Mouse (Mus musculus): ENCODE results near the gene Cep112. TPM values are rescaled to one million over a fixed set of nuclear protein-coding genes. Genes with fewer than 3 reads are reported as not detected.

The Cep112 gene
- polyA plus RNA-seq, 1 experiment from 2014 or later: 12.4 TPM

- Histone ChIP-seq H3K9me3 (ENCODE audit: control insufficient read depth, low read length) (no peaks in the 10 kb centered on the region), H3K27ac (ENCODE audit: low read depth, low read length) (no peak overlapping the region), H3K27me3 (ENCODE audit: control insufficient read depth, insufficient read depth, low read length) (no peaks in the 10 kb centered on the region), H3K4me3 (ENCODE audit: low read depth, low read length) (no peak overlapping the region), H3K4me2 (replicated peaks; ENCODE audit: low read depth, low read length) (no peak overlapping the region), H3K36me3 (ENCODE audit: control insufficient read depth, insufficient read depth, low read length) (no peaks in the 10 kb centered on the region), H3K4me1 (replicated peaks; ENCODE audit: control insufficient read depth, insufficient read depth, low read length) (0 out of 2 replicates have a peak, but pooled peaks cover 2% of the 10 kb centered on the region), H3K9ac (ENCODE audit: low read depth, low read length) (no peak overlapping the region)
- DNase-seq (ENCODE audit: low spot score) (no peak), ATAC-seq (ENCODE audit: low FRiP score) (no peak)
- WGBS: 88% methylated on average over 6 of the region's 6 CpGs
These were observed 473.5 kb downstream of the Cep112 start for GRCm38 (mm10) chr11:108898483-108898882.

- 84% methylated on average over 10 of the region's 10 CpGs for WGBS
- ATAC-seq (ENCODE audit: low FRiP score) (no peak), DNase-seq (ENCODE audit: low spot score) (no peak)
- H3K9me3 ChIP-seq (ENCODE audit: control insufficient read depth, low read length): no peaks in the 10 kb centered on the region
- no peak overlapping the region for H3K4me3 ChIP-seq (ENCODE audit: low read depth, low read length)
- no peaks in the 10 kb centered on the region for H3K27me3 ChIP-seq (ENCODE audit: control insufficient read depth, insufficient read depth, low read length)
- H3K4me1 ChIP-seq (replicated peaks; ENCODE audit: control insufficient read depth, insufficient read depth, low read length): no peaks in the 10 kb centered on the region
- H3K36me3 ChIP-seq (ENCODE audit: control insufficient read depth, insufficient read depth, low read length): no peaks in the 10 kb centered on the region
- H3K4me2 ChIP-seq (replicated peaks; ENCODE audit: low read depth, low read length): no peak overlapping the region
- H3K27ac ChIP-seq (ENCODE audit: low read depth, low read length): no peak overlapping the region
- no peak overlapping the region for H3K9ac ChIP-seq (ENCODE audit: low read depth, low read length)
These were observed 475.9 kb downstream of the Cep112 start for GRCm38 (mm10) chr11:108900718-108901488.

DNA sequence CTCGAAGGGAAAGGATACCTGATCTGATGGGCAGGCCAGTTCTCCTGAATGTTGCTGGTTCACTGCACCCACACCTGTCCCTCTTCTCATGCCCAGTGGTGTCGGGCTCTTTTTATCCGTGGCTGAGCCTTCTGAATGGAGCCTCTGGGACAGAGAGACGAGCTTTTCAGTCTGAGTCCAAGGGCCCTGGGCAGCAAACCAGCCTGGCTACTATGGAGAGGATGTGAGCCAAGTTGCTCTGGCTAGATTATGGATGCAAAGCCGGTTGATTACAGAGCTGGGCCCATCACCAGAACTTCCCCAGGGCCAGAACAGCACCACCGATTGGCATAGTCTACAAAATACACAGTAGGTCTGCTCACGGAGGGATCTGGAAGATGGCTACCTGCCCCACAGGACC lies 476.7 kb downstream of the Cep112 start:
- no peaks in the 10 kb centered on the region for H3K9me3 ChIP-seq (ENCODE audit: control insufficient read depth, low read length)
- H3K27me3 ChIP-seq (ENCODE audit: control insufficient read depth, insufficient read depth, low read length): no peaks in the 10 kb centered on the region
- no peak for ATAC-seq (ENCODE audit: low FRiP score)
- H3K27ac ChIP-seq (ENCODE audit: low read depth, low read length): no peak overlapping the region
- no peak overlapping the region for H3K4me3 ChIP-seq (ENCODE audit: low read depth, low read length)
- 78% methylated on average over 7 of the region's 7 CpGs for WGBS
- H3K4me1 ChIP-seq (replicated peaks; ENCODE audit: control insufficient read depth, insufficient read depth, low read length): no peaks in the 10 kb centered on the region
- no peak for DNase-seq (ENCODE audit: low spot score)
- H3K9ac ChIP-seq (ENCODE audit: low read depth, low read length): no peak overlapping the region
- no peaks in the 10 kb centered on the region for H3K36me3 ChIP-seq (ENCODE audit: control insufficient read depth, insufficient read depth, low read length)
- no peak overlapping the region for H3K4me2 ChIP-seq (replicated peaks; ENCODE audit: low read depth, low read length)

- Histone ChIP-seq H3K27me3 (ENCODE audit: control insufficient read depth, insufficient read depth, low read length) (no peaks in the 10 kb centered on the region), H3K9ac (ENCODE audit: low read depth, low read length) (no peak overlapping the region), H3K4me3 (ENCODE audit: low read depth, low read length) (no peak overlapping the region), H3K4me2 (replicated peaks; ENCODE audit: low read depth, low read length) (no peak overlapping the region), H3K9me3 (ENCODE audit: control insufficient read depth, low read length) (no peaks in the 10 kb centered on the region), H3K4me1 (replicated peaks; ENCODE audit: control insufficient read depth, insufficient read depth, low read length) (no peaks in the 10 kb centered on the region), H3K36me3 (ENCODE audit: control insufficient read depth, insufficient read depth, low read length) (no peaks in the 10 kb centered on the region), H3K27ac (ENCODE audit: low read depth, low read length) (no peak overlapping the region)
- no peak for ATAC-seq (ENCODE audit: low FRiP score)
- no peak for DNase-seq (ENCODE audit: low spot score)
- 75% methylated on average over 4 of the region's 4 CpGs for WGBS
These were observed 477.3 kb downstream of the Cep112 start for GRCm38 (mm10) chr11:108902303-108902702.

DNA sequence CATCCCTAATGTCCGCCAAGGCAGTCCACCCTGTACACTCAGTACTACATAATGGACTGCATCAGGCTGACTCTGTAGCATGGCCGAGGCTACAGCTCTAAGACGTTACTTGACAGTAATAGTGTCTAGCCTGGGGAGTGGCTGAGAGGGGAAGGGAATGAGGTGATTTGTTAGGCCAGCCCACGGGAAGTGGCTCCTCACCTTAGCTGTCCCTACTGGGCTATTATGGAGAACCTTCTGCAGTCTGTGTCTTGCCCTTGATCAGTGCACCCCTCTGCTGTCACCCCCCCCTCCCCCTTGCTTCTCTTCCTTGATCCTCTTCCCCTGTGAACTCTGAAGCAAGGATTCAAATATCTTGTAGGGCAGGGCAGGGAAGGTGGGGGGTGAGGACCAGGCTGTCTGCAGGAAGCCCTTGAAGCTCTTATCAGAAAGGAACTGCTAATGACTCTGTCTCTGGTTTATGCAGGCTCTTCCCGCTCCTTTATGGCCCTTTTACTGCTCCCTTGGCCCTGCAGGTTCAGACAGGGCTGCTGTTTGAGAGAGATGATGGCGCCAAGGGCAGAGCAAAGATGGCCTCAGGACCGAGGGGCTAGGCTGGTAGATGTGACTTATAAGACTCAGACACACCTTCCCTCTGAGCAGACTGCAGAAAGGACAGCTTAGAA lies 481.7 kb downstream of the Cep112 start:
- H3K4me2 ChIP-seq (replicated peaks; ENCODE audit: low read depth, low read length): no peak overlapping the region
- no peak overlapping the region for H3K4me3 ChIP-seq (ENCODE audit: low read depth, low read length)
- peaks cover 3% of the 10 kb centered on the region; the same call in 1 of the 2 replicates for H3K27me3 ChIP-seq (ENCODE audit: control insufficient read depth, insufficient read depth, low read length)
- no peak for DNase-seq (ENCODE audit: low spot score)
- ATAC-seq (ENCODE audit: low FRiP score): no peak
- no peak overlapping the region for H3K9ac ChIP-seq (ENCODE audit: low read depth, low read length)
- H3K4me1 ChIP-seq (replicated peaks; ENCODE audit: control insufficient read depth, insufficient read depth, low read length): no peaks in the 10 kb centered on the region
- no peaks in the 10 kb centered on the region for H3K9me3 ChIP-seq (ENCODE audit: control insufficient read depth, low read length)
- no peak overlapping the region for H3K27ac ChIP-seq (ENCODE audit: low read depth, low read length)
- 73% methylated on average over 7 of the region's 7 CpGs for WGBS
- no peaks in the 10 kb centered on the region for H3K36me3 ChIP-seq (ENCODE audit: control insufficient read depth, insufficient read depth, low read length)

GRCm38 (mm10) chr11:108909396-108910195 lies 484.6 kb downstream of the Cep112 start:
- WGBS: 8% methylated on average over 24 of the region's 24 CpGs
- H3K27ac ChIP-seq (ENCODE audit: low read depth, low read length): no peak overlapping the region
- peaks cover 3% of the 10 kb centered on the region; the same call in 1 of the 2 replicates for H3K27me3 ChIP-seq (ENCODE audit: control insufficient read depth, insufficient read depth, low read length)
- no peak overlapping the region for H3K4me3 ChIP-seq (ENCODE audit: low read depth, low read length)
- no peaks in the 10 kb centered on the region for H3K36me3 ChIP-seq (ENCODE audit: control insufficient read depth, insufficient read depth, low read length)
- DNase-seq (ENCODE audit: low spot score) (no peak), ATAC-seq (ENCODE audit: low FRiP score) (no peak)
- no peaks in the 10 kb centered on the region for H3K9me3 ChIP-seq (ENCODE audit: control insufficient read depth, low read length)
- no peaks in the 10 kb centered on the region for H3K4me1 ChIP-seq (replicated peaks; ENCODE audit: control insufficient read depth, insufficient read depth, low read length)
- peak overlapping the region; percentile 23 for H3K4me2 ChIP-seq (replicated peaks; ENCODE audit: low read depth, low read length)
- H3K9ac ChIP-seq (ENCODE audit: low read depth, low read length): no peak overlapping the region

Other genes starting within 250 kb of the Cep112 start
- gene Apoh, start 81.8 kb upstream of the Cep112 start, polyA plus RNA-seq (2014; fragmentation: Nextera tagmentation; extraction: Ambion mirVana): 0.19 and 0.25 TPM in 2 replicates
- gene Prkca, start 81.3 kb upstream of the Cep112 start, polyA plus RNA-seq (2014; fragmentation: Nextera tagmentation; extraction: Ambion mirVana): 4.1 and 6.0 TPM in 2 replicates